Mouse (Mus musculus): ENCODE data around the gene Mecom.

Mecom gene

DNA sequence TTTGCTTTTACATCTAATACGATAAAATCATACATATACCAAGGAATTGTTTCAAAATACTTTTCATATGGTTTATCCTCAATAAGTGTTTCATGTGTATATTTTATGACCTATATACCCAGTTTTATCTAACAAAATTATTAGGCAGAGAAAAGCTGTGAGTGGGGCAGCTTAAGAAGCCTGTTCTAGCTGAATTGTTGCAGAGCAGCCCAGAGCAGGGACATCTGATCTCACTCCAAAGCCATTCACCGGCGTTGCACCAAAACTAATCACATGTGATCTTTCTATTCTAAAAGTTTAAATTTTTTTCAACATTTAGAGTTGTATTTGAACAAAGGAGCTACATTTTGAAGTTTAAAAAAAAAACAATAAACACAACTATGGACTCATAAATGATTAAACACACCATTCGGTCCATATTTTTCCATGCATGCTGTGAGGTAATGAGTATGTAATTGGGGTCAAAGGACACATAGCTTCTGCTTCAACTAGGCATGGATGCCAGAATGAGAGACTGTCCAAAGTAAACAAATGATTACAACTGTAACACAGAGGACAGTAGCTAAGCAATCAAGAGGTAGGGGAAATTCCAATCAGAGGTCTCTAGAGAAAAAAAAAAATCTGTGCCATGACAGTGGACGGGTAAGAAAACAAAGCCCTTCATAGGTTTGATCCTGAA is 64.7 kb downstream of the Mecom start:
- no peak for DNase-seq (ENCODE audit: low spot score)

DNA sequence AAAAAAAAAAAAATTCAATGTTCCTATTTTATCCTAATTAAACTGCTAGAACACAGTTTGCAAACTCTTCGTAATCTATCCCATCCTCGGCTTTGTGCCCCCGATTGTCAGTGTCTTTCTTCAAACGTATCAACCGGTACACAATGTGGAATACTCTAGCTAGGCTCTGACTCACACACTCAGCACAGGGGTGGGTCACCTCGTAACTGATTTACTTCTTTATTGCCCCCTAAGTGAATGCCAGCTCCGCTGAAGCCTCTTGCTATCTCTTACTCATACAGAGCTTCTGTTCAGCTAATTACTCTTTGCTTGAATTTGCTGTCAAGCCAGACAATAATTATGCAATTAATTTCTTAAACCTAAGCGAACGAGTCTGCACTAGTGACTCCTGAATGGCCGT is 66.1 kb downstream of the Mecom start:
- no peak for DNase-seq (ENCODE audit: low spot score)

DNA sequence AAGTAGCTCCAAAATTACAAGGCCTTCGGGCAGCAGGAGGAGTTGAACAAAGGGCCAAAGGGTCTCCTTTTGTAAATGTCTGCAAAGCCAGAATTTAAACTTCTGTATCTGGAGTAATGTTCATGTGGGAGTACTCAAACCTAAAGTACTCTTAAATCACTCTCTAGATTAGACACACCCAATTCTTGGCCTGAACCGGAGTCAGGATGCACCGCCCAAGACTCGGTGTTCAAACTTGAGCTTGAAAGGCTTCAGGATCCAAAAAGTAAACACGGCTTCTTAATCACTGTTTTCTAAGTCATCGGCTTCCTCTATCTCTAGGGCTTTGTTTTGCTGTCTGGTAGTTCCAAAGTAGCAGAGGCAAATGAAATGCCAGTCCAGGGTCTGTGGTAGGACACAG is 67.3 kb downstream of the Mecom start:
- DNase-seq (ENCODE audit: low spot score) = no peak

DNA sequence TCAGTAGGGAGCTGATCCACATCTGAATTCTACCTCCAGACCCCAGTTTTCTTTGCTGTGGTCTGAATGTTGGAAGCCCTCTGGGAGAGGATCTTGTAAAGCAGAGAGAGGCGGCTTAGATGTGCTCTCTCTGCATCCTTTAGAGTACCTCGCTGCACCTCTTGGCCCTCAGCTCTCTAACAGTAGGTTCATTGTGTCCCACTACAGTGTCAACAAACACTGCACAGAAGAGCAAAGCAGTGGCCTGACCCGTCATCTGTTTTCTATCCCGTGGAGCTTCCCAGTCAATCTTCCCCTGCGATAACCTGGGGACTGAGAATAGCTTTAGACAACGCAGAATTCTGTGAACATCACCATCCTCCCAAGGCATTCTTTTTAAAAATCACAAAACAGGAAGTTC is 69.6 kb downstream of the Mecom start:
- DNase-seq (ENCODE audit: low spot score) = no peak

DNA sequence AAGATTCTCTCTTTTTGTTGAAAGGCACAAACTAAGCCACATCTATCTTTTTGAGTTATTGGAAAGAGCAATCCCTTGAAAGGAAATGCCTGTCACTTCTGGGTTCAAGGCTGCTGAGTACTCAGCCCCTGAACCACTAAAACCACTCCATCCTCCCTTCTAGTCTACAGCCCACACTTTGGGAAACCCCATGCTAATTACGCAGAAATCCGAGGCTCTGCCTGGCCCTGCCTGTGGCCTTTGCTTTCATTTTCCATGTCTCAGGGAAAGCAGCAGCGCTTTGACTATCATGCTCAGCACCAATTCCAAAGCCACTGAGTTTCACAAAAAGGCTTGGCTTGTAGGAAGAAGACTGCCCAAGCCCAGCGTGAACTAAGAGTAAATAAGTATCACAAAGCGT is 70.8 kb downstream of the Mecom start:
- DNase-seq (ENCODE audit: low spot score) = no peak

DNA sequence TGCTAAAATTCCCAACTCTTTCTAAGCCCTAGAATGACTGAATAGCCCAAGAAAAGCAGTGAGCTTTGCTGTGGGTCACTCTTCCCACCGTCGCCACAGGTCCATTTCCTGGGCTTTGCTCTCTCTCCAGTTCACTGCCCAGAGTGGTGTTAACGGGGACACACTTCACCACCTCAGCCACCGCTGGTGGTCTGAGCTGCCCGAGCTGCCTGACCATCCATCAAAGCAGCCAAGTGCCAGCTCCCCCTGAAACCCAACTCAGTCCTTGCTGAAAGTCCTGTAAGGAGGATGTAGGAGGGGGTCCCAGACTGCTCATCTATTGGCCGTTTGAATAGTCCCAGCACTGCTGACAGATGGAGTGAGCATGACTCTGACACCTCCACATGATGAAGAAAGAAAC is 72.2 kb downstream of the Mecom start:
- DNase-seq (ENCODE audit: low spot score) = no peak

DNA sequence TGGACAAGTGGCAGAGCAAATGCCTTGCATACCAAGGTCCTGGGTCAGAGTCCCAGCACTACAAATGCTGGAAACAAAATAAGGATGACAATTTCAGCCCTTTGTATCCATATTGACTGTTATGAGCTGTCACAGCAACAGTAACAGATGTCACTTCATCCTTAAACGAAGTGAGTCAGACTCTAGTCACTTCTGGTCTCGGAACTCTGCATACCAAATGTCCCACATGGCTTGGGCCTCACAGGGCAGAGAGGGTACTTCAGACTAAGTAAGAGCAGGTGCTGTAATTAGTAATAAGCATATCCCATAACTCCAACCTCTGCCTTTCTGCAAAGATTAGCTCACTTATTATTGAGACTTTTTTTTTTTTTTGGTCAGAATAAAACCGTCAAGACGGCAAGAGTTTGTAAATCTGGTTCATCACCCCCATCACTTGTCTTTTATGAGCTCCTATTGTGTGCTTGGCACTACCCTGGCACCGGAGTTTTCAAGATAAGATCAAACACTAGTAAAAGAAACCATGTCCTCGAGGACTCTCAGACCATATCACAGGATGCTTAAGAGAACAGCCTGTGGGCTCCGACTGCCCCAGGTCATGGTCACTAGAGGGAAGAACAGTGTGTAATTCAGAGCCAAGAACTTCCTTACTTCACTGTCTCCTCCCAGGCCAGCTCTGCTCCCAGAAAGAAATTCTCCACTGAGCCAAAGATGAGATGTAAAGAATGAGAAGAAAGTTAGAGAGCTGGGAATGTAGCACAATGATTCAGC is 79.6 kb downstream of the Mecom start:
- DNase-seq (ENCODE audit: low spot score) = no peak

DNA sequence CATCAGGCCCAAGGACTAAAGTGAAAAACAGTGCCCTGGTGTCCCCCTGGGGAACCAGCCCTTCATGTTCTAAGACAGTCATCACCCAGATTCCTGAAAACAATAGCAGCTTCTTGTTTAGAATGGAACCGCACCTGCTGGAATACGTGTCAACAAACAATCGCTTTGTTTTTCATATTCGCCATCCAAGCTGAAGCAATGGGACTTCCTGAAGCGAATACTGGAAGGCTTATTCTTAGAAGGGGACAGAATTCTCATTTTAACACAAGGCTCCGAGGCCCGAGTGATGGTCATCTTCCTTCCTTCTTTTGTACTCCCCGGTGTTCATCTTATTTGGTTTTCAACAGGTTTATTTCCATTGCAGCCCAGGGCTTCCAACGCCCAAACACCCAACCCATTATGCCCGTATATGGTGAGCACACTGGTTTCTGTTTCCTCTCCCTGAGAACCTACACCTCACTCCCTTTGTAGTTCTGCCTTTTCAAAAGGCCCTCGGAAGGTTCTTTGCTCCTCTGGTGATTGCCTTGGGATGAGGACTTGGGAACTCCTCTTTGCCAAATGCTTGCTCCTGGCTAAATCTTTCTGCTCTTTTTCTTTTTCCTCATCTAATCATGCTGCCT is 81.7 kb downstream of the Mecom start:
- DNase-seq (ENCODE audit: low spot score) = no peak

DNA sequence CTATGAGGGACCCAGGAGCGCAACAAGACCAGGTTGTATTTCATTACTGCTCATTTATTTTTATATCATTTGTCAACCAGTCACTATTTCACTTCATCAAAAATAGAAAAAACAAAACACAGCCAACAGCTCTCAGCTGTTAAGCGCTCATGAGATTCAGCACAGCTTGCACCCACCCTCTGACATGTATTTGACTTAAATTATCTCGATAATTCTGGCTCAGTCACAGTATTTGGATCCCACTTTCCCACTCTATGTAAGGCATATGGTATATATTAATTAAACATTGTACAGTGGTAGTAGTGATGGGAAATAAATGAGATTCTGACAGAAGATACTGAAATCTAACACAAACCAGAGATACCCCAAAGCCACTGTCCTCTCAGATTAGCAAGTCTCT is 83.3 kb downstream of the Mecom start:
- no peak for DNase-seq (ENCODE audit: low spot score)

DNA sequence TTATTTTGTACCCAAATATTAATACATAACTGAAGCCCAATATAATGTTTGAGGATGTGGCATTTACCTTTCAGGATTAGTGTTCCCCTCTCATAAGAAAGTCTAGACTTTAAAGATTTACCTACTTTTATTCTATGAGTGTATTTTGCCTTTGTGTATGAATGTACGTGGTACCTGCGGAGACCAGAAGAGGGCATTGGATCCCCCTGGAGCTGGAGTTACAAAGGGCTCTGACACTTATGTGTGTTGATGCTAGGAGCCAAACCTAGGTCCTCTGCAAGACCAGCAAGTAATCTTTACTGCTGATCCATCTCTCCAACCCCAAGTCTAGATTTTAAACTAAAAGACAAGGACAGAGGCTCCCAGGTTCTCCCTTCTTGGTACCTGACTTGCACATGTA is 86.0 kb downstream of the Mecom start:
- no peak for DNase-seq (ENCODE audit: low spot score)

DNA sequence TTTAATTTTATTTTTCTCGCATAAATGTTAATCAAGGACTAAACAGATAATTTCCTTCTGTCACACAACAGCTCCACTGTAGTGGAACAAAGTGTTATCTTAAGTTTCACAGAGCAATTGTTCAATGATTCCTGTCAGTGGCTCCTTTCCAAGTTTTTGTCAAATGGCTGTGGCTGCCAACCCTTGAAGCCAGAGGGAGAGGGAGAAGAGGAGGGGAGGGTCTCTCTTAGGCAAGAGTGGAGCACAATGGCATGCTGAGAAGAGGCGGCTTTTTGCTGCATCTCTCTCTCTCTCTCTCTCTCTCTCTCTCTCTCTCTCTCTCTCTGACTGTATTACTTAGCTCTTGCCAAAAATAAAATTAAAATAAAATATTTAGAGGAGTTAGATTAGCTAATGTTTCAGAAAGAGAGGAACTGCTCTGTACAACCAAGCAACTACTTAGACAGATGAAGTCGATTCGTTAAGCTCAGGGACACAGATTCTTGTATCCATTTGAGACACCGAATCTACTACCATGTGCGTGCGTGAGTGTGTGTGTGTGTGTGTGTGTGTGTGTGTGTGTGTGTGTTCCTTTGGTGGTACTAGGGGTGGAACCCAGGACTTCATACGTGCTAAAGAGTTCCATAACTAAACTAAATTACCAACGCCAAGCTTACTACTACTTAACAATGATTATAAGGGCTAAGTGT is 86.8 kb downstream of the Mecom start:
- DNase-seq (ENCODE audit: low spot score) = no peak

DNA sequence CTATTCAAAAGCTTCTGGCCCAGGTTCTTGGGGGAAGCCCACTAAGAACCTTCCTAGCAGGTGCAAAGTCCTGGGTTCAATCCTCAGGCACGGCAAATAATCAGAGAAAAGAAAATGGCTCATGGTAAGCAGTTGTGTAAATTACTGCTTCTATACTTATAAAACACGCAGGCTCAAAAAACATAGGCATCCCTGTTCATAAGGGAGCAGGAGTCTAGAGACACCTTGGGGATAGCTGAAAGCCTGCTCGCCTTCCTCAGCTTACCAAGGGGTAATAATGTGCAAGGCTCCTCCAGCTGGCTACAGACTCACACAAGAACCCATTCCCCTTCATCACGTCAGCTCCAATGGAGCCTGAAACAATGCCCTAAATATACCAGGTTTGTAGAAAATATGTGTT is 88.2 kb downstream of the Mecom start:
- DNase-seq (ENCODE audit: low spot score) = no peak

DNA sequence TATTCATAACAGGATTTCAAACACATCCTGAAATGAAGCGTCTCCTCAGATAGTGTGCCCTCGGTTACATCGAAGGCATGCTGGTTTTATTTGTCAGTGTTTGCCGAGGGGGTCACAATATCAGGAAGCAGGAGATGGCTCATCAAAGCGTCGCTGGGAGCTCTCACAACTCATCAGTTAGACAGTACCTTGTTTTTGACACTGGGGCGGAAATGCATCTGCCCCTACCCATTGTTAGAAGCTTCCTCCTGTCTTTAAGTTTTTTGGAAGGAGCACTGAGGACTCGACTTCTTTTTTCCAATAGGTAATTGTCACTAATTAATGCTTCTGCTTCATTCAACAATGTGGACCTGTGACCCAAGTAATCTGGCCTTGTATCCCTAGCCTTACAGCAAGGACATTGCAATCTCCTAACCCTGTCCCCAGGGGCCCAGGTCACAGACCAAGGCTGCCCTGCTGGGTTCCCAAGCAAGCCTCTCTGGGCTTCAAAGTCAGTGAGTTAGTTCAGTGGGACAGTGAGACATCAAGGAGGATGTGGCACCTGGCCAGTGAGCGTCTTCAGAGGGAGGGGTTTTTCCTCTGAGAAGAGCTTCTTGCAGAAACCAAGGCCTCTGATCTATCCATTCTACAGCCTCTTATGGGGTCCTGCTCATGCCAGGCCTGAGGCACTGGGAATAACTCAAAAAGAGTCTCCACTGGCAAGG is 89.7 kb downstream of the Mecom start:
- no peak for DNase-seq (ENCODE audit: low spot score)

DNA sequence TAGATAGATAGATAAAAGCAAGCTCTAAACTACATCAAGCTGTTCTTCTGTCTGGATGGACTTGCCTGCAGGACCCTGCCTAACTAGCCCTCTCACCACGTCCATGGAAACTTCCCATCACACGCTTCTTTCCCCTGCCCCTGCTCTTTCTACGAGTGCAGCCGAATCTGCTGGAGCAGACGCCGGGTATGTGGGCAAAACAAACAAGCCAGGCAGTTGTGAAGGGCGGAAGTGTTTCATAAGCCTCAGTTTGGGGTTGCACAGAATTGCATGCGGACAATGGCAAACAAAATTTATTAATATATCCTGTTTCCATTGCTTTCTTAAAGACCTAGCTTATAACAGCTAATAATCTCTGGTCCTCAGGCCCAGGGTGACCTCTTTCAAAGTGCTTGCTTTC is 91.9 kb downstream of the Mecom start:
- DNase-seq (ENCODE audit: low spot score) = no peak

DNA sequence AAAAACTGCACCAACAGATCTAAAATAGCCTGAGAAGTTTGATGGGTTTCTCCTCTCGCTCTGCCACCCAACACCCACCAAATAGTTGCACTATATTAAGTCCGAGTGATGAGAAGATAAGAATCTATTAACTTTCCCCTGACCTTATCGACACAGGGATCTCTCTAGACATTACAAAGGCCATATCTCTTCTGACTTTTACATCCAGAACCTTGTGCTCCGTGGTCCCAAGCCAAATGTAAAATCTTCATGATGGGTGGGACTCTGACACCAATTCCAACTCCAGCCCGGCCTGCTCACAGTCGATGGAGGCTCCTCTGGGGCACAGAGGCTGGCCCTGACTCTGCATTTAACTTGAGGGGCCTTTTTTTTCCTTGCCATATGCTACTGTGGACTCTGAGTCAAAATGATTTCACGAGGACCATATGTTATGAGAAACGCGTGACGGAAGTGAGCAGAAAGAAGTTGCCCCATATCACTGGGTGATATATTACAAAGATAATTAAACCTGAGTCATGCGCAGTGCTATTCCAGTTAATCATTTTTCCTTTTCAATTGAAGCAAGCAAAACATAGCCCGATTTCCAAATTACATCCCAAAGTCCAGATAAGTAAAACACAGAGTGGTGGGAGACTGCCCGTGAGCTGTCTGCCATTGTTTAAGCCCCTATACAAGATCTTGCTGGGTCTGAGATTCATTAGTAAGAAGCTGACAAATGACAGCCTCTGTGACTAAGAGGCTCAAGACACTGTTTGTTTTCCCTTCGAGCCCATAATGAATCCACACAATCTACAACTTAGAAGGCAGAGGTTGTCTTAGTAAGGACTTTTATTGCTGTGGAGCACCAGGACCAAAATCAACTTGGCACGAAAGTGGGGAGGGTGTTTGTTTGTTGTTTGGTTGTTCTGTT is 94.0 kb downstream of the Mecom start:
- no peak for DNase-seq (ENCODE audit: low spot score)

DNA sequence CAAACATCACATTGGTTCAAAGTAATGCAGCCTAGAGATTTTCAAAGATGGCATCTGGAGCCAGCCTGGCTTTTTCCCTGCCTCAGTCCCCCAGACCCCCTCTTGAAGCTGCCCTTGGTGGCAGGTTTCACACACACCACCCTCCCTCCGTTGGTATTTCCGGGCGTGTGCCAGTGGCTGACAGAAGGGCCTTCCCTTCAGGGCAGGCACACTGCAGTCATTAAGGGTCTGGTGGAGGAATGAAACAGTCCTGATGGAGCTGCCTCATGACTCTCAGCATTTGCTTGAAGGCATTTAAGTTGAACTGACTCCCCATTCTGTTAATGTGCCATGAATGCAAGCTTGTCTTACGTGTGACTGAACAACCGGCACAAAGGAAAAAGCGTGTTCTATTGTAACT is 94.8 kb downstream of the Mecom start:
- no peak for DNase-seq (ENCODE audit: low spot score)

DNA sequence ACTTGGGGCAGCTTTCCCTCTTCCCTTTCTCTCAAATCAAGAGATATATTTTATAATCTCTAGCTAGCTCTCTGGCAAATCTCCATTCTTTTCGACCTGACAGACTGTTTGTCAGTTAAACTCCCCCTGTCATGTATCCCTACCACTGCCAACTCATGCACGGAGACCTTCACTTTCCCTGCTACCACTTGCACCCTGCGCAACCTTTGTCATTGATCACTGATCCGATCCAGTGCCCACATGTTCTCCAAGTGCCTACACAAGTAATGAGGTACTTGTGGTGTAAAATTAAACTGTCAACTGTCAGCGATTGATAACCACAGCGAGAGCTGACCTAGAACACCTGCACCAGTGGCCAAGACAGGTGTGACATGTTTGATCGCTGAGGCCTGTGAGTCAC is 95.3 kb downstream of the Mecom start:
- DNase-seq (ENCODE audit: low spot score) = peak; percentile 5

DNA sequence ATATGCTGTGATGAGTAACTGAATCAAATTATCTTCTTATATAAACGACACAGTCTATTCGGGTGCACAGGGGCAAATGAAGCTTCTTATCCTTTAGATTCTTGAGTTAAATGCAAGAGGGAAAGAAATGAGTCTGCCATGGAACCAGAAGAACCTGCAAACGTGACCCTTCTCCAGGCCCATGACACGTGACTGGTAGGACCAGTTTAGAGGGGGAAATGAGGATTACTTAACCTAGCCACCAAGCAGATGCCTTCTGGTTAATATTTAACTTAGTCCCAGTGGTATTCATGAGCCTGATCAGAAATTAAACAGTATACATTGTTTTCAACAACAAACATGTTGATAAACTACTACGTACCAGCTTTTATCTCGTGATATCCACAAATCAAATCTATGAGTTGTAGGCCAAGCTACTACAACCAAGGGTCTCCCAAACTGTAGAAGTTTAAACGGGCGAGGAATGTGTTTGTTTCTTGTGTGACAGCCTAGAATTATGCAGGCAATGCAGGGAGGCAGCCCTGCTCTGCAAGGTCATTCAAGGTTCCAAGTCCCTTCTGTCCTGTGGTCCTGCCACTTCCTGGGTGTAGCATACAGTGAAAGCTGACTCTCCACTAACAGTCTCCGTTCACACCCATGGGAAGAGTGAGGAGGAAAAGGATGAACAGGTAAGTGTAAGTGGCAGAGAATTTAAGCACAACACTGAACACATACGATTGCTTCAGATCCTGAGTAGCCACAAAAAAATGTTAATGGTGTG is 97.4 kb downstream of the Mecom start:
- DNase-seq (ENCODE audit: low spot score) = no peak

DNA sequence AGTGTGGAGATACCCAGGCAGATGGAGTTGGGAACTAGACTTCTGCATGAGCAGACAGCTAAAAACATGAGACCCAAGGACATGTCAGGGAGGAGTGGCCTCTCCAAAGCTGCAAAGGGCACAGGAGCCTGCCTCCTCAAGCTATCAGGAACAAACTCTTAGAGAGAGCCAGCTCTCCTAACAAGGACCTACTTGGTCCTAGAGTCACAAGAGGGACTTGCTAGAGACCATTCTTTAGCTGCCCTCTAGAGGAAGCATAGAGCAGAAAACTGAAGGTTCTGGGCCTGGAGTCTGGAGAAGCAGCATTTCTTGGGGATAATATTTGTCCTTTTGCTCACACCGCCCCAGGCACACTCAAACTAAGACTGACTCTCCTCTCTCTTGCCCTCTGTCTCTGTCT is 99.2 kb downstream of the Mecom start:
- DNase-seq (ENCODE audit: low spot score) = no peak

DNA sequence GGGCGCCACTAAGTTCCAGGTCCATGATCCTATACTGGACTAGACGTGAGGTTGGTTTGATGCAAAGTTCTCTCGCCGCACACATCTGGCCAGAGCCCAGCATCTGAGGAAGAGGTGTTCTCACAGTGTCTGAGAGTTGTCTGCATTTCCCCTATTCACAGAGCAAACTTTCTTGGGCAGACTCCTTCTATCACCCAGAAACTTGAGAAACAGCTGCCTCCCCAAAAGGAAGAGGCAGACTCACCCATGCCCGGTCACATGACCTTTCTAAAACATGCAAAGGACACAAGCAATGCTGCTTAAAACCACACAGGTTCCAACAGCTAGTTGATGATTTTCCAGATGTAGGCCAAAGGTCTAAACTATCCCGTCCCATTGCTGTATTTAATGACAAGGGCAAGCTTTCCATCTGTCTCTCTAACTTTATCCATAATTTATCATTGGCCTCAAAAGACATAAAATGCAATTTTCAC is 101.8 kb downstream of the Mecom start:
- DNase-seq (ENCODE audit: low spot score) = no peak

Data from ovary, postnatal 36 days (tissue).